Mouse (Mus musculus): ENCODE data around the gene Arf3.

DNA sequence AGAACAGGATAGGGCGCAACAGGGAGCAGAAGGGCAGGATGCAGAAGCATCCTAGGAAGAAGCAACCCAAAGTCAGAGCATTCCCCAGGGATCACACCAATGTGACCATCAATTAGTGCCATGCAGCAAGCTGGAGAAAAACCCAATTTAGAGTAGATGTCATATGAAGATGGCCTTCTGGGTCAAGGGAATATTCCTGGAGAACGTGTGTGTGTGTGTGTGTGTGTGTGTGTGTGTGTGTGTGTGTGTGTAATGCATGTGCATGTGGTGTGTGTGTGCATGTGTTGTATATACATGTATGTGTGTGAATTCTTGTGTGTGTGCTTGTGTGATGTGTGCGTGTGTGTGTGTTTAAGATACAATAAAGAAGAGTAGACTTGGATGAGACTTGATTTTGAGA is 35.9 kb upstream of the Arf3 start:
- TF ChIP-seq CTCF (IDR thresholded peaks at IDR 0.05; ENCODE audit: extremely low read depth, insufficient read depth, low read length): no peak
- TF ChIP-seq POLR2A (IDR thresholded peaks at IDR 0.05; ENCODE audit: extremely low read depth, insufficient read depth, low read length): no peak
